Mouse (Mus musculus) Muller cell, postnatal 12 days (primary cell): Measurements from ENCODE around the gene Plekhg6.

ENCODE experiments used
- DNase-seq: peaks from one replicate; pipeline ENCODE4 v3.0.0-alpha.2; 2015; ENCODE audit errors: inconsistent ontology term

The Plekhg6 gene

DNA sequence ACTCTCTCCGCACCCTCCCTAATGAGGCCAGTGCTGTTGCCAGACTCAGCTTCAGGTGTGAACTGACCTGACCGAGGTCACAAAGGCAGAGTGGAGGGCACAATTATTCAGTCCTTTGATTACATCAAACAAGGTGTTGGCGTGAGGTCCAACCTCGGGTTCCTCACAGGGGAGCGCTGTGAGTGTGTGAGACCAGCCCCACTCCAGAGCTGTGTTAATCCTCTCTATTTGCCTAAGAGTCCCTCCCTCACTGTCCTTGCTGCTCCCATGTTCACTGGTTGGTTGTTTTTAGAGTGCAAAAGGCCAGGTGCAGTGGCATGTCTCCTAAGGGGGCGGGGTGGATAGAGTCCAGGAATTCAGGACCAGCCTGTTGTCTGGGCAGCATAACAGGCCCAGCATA lies 5.5 kb upstream of the Plekhg6 start:
- no peak for DNase-seq

DNA sequence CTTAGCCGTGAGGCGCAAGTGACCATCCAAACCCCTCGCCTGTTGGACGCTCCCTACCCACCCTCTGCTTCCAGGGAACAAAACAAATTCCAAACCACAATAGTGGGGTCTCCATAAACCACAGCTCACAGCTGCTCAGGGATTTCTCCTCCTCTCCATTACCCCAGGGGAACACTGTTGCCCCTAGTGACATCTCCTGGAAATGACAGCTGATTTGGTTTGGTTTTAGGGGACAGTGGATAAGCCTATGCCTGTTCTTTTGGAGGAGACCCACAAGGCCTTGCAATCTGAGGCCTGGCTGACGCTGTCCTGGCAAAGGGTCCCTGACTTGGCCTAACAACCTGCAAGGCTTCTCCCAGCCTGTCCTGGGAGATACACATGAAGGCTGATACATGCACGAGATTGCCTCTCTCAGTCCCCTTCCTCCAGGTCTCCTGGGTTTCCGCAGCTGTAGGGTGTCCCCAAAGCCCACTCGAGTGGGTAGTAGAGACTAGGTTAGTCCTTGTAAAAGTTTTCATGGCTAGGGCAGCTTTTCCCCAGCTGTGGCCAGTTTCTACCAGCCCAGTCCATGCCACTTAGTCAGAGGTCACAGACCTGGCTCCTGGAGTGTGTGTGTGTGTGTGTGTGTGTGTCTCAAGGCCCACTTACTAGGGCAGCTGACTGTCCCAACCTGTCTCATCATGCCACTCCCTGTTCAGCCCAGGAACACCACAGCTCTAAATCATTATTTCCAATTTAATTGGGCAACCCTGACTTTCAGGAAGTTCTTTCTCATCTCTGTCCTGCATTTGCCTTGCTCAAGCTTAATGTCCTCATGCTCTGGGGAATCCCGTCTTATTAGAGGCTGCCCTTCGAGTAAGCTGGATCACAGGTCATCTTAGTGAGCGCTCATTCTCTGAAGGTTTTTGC lies 4.7 kb upstream of the Plekhg6 start:
- DNase-seq: no peak

- DNase-seq: no peak
Measured at GRCm38 (mm10) chr6:125382024-125382423, 1.4 kb upstream of the Plekhg6 start.

DNA sequence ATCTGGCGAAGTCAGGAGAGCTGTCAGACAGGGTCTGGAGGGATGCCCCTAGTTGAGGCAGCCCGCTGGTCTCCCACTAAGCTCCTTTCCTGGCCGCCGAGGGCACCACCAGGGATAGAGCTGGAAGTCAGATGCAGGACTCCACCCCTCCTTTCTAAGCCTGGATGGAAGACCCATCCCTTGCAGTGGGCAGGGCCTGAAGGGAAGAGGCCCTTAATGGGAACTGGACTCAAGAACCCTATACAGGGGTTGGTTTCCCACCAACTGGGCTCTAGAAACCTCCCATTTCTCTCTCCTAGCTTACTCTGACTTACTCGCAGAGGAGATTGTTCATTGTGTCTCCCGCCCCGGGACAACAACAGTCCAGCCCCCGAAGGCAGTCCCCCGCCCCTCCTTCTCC lies 812 bp downstream of the Plekhg6 start:
- no peak for DNase-seq

- DNase-seq: no peak
Measured at GRCm38 (mm10) chr6:125378621-125379020, 2.0 kb downstream of the Plekhg6 start.

- DNase-seq: peak; percentile 78
Measured at GRCm38 (mm10) chr6:125377582-125378451, 2.8 kb downstream of the Plekhg6 start.

GRCm38 (mm10) chr6:125377042-125377441 lies 3.6 kb downstream of the Plekhg6 start:
- DNase-seq: no peak

- DNase-seq: no peak
Measured at GRCm38 (mm10) chr6:125367758-125368371, 12.7 kb downstream of the Plekhg6 start.

GRCm38 (mm10) chr6:125366133-125366532 lies 14.5 kb downstream of the Plekhg6 start:
- DNase-seq: no peak

- DNase-seq: no peak
Measured at GRCm38 (mm10) chr6:125365522-125365921, 15.1 kb downstream of the Plekhg6 start.

- no peak for DNase-seq
Measured at GRCm38 (mm10) chr6:125364448-125364847, 16.1 kb downstream of the Plekhg6 start.

DNA sequence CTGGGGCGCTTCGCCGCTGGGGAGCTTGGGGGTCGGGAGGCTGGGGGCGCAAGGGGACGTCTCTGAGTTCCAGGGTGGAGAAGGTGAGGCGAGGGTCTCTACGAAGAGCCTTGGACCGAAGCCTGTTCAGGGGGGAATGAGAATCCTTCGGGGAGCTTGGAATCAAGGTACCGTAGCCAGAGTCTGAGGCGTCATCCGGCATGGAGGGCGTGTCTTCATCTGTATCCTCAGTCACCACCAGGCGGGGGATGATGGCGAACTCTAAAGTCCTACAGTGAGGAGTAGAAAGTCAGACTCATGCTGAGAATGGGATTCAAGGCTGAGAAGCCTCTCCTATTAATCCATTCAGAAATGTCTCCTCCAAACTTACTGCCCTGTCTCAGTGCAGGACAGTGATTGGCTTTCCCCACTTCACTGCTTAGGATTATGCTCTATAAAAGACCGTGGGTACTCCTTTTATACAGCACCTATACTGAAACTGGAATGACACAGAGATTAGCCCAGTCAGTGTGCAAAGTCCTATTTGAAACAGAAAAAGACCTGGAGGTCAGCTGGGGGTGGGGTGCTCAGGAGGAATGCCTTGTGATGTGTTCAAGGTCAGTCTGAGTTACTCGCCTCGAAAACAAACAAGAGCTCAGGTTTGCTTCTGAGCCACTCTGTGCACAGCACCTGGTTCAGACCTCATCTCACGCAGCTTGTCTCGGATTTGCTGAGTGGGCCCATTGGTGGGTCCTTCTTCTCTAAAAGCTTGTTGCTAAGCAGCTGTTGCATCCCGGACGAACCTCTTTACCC lies 16.9 kb downstream of the Plekhg6 start:
- DNase-seq: no peak

GRCm38 (mm10) chr6:125363021-125363420 lies 17.6 kb downstream of the Plekhg6 start:
- no peak for DNase-seq

- DNase-seq: peak; percentile 61
Measured at GRCm38 (mm10) chr6:125361467-125362291, 18.9 kb downstream of the Plekhg6 start.

- DNase-seq: no peak
Measured at GRCm38 (mm10) chr6:125360846-125361245, 19.7 kb downstream of the Plekhg6 start.

DNA sequence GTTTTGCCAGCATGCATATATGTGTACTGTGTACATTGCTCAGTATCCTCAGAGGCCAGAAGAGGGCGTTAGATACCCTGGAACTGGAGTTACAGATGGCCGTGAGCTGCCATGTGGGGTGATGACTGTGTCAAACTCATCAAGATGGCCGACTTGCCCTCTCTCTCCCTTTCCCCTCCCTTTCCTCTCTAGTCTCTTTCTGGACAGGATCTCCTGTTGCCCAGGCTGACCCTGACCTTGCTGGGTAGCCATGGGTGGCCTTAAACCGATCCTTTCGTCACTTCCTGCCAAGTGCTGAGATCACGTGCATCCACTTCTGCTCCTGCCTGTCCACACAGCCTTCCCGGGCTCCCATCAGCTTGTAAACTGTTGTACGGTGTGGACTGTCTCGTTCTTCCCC lies 20.6 kb downstream of the Plekhg6 start:
- no peak for DNase-seq

DNA sequence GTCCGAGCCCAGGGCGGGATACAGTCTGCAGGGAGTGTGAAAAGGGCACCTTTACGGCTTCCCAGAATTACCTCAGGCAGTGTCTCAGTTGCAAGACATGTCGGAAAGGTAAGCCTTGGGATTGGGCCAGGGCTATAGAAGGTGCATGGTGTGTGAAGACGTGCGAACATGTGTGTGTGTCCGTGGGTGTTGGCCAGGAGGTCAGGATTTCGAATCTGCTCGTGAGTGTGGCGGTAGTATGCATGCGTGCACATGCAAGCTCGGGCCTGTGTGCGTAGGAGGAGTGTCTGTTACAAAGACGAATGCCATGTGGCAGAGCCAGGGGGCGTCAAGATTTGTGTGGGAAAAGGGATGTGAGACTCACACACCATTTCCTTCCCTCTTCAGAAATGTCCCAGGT lies 23.3 kb downstream of the Plekhg6 start:
- no peak for DNase-seq

DNA sequence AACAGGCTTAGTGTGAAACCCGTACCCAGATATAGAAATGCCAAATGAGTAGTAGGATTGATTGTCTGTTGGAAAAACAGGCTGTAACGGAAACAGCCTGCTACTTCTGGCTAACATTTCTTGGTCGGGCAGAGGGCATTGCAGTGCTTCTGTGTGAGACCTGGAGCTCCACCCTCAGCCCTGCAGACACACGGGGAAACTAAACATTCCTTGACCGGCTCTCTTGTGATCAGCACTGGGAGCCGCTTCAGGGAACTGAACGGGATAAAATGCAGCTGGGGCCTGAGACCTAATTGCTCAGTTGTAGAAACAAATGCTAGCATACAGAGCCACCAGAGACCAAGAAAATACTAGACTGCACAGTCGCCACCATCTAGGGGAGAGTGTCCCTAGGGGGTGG lies 24.3 kb downstream of the Plekhg6 start:
- no peak for DNase-seq

- DNase-seq: no peak
Measured at GRCm38 (mm10) chr6:125355197-125355741, 25.3 kb downstream of the Plekhg6 start.
